Mouse (Mus musculus) forebrain, embryonic 10.5 days (tissue): ENCODE measurements around the gene 3110001I22Rik. TPM values are rescaled to one million over a fixed set of nuclear protein-coding genes. Genes with fewer than 3 reads are reported as not detected.
A peak's percentile ranks its signal among the peaks of the same experiment; 100 is the strongest.
"Not testable (repeated sequence)": the region's sequence is repeated elsewhere in the genome, so short reads cannot be mapped to it uniquely, and the experiment has no call there.

Source experiments
- DNase-seq: peaks from one replicate; pipeline ENCODE4 v3.0.0-alpha.2; 2017; ENCODE audit warnings: low spot score; ENCODE audit errors: extremely low spot score
- H3K27ac ChIP-seq: fragments of 300-500 bp; sonication (generic); 2 replicates; pipeline ENCODE4 v1.5.1; 2016; ENCODE audit warnings: mild to moderate bottlenecking
- H3K27me3 ChIP-seq: fragments of 300-500 bp; sonication (generic); 2 replicates; pipeline ENCODE4 v1.6.1; 2016; ENCODE audit warnings: mild to moderate bottlenecking; ENCODE audit not compliant: poor library complexity, severe bottlenecking
- H3K36me3 ChIP-seq: fragments of 300-500 bp; sonication (generic); replicated peaks from 2 replicates; pipeline ENCODE4 v1.6.1; 2016; ENCODE audit warnings: mild to moderate bottlenecking, moderate library complexity
- H3K4me1 ChIP-seq: fragments of 300-500 bp; sonication (generic); 2 replicates; pipeline ENCODE4 v1.6.1; 2016
- H3K4me3 ChIP-seq: fragments of 300-500 bp; sonication (generic); 2 replicates; pipeline ENCODE4 v1.5.1; 2016; ENCODE audit warnings: mild to moderate bottlenecking, moderate library complexity
- H3K9me3 ChIP-seq: fragments of 300-500 bp; sonication (generic); 2 replicates; pipeline ENCODE4 v1.6.1; 2016; ENCODE audit warnings: mild to moderate bottlenecking, moderate library complexity
- WGBS: fragments of 180-500 bp; shearing (Covaris S2); methylation state at CpG from one replicate; pipeline ENCODE4 v1.1.7; 2016; 5-methylcytosine and 5-hydroxymethylcytosine counted together
- polyA plus RNA-seq: library from polyadenylated mRNA; unstranded; fragments of >200 nt; fragmentation: Nextera tagmentation; extraction: Ambion mirVana; gene quantifications from 2 replicates; pipeline ENCODE4 v1.2.1, GENCODE M21; 2016

Gene 3110001I22Rik
- 8.7 and 9.3 TPM in 2 replicates for polyA plus RNA-seq

DNA sequence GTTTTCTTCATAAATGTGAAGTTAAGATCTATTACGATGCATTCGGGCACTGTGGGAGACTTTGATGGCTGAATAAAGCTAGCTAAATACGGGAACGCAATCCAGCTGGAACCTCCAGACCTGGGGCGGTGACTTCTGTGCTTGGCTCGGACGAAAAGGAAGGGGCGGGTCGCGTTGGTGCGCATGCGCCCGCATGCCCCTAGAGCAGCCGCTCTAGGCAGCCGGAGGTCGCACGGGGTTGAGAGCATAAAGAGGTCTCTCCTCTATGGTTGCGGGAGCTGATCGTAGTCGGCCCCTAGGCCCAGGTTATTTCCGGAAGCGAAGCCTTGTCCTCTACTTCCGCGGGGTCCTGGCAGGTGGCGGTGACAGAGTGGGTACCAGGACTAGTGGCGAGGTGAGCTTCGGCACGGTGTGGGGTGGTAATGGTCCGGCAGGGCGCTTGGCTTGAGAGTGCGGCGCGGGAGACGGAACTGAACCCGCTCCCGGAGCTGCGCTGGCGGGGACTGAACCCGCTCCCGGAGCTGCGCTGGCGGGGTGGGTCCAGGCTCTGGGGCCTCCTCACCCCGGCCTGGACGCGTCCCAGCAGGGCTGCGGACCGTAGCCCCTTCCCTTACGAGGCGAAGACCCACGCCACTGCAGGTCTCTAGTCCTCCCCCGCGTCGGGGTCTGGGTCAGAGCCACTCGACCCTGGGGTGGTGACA lies at the start of gene 3110001I22Rik, which contains the start of gene Bfar:
TSS of gene 3110001I22Rik (plus strand) at position 245 of the 701 bp plus-strand sequence.
TSS of gene Bfar (plus strand) at position 174 of the 701 bp plus-strand sequence.
- whole genome bisulfite sequencing, result under 1% methylated on average over 53 of the region's 54 CpGs
- H3K4me3 ChIP-seq, result peak within 1 kb of the TSS; percentile 94

DNA sequence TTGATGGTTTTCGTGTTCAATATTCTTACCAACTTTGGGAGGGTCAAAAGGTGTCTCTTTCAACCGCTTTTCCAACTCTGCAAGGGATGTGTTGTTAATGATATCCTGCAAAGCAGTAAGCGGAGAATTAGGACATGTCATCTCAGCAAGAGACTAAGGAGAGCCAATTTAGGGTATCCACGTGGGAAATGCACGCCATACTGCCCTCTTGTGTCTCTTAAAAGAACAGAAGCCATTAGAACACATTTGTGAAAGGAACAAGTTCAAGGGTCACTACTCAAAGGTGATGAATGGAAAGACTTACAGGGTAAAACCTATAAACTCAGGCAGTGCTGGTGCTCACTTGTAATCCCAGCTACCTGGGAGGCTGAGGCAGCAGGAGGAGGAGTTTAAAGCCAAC lies 43.4 kb upstream of the 3110001I22Rik start:
- H3K27ac ChIP-seq, result no peak overlapping the region
- H3K4me3 ChIP-seq, result no peak overlapping the region
- H3K36me3 ChIP-seq, result peaks cover 74% of the 10 kb centered on the region
- WGBS, result 56% methylated on average over 5 of the region's 5 CpGs
- DNase-seq, result no peak
- H3K4me1 ChIP-seq, result no peaks in the 10 kb centered on the region
- H3K27me3 ChIP-seq, result no peaks in the 10 kb centered on the region
- no peaks in the 10 kb centered on the region for H3K9me3 ChIP-seq

More for the DNA sequence above, at the start of gene 3110001I22Rik, which contains the start of gene Bfar:
- no peaks in the 10 kb centered on the region for H3K9me3 ChIP-seq
- DNase-seq, result peak; percentile 90
- H3K4me1 ChIP-seq, result peaks cover 22% of the 10 kb centered on the region
- peaks cover 8% of the 10 kb centered on the region for H3K36me3 ChIP-seq
- peak within 1 kb of the TSS; percentile 90 for H3K27ac ChIP-seq
- H3K27me3 ChIP-seq, result no peaks in the 10 kb centered on the region

- 48% methylated on average over 2 of the region's 2 CpGs for WGBS
- H3K27me3 ChIP-seq, H3K27ac ChIP-seq, H3K4me1 ChIP-seq, DNase-seq, H3K9me3 ChIP-seq, H3K4me3 ChIP-seq: not testable (repeated sequence)
- peaks cover 57% of the 10 kb centered on the region for H3K36me3 ChIP-seq
Observed at GRCm38 (mm10) chr16:13638198-13638597, 33.5 kb upstream of the 3110001I22Rik start.

GRCm38 (mm10) chr16:13639508-13639907 lies 32.2 kb upstream of the 3110001I22Rik start:
- DNase-seq, result no peak
- H3K36me3 ChIP-seq, result peaks cover 57% of the 10 kb centered on the region
- WGBS, result 91% methylated on average over 5 of the region's 5 CpGs
- no peak overlapping the region for H3K27ac ChIP-seq
- no peaks in the 10 kb centered on the region for H3K27me3 ChIP-seq
- peaks cover 7% of the 10 kb centered on the region for H3K4me1 ChIP-seq
- no peaks in the 10 kb centered on the region for H3K9me3 ChIP-seq
- no peak overlapping the region for H3K4me3 ChIP-seq

DNA sequence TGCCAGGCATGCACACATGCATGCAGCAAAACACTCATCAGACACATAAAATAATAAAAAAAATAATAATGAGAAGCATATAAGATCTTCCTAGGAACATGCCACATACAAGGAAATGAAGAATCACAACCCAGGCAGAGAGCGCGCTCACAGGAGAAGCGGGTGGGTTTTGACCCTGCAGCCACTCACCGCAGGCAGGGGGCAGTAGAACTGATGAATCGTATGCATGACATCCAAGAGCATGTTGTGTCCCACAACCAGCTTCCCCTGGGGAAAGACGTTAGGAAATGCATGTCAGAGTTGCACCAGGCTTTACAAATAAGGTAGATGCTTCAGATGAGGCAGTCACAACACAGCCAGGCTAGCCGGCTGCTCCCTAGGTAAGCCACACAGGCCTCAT lies 31.7 kb upstream of the 3110001I22Rik start:
- 84% methylated on average over 7 of the region's 7 CpGs for WGBS

DNA sequence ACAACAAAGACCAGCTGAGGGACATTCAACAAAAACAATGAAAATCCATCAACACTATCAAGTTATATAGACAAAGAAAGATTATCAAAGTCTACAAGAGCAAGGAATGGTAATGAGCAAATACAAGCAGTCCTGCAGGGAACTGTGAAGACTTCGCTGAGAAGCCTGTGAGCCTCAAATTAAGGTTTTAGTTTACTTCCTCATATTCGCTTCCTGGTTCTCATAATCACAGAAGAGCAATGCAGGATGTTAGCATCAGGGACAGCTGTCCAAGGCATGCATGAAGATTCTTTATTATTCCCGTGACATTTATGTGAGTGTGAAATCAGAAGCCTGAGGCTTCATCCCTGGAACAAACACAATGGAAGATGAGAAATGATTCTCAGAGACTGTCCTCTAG lies 27.3 kb upstream of the 3110001I22Rik start:
- Histone ChIP-seq H3K9me3 (no peaks in the 10 kb centered on the region), H3K27ac (no peak overlapping the region), H3K4me3 (no peak overlapping the region), H3K27me3 (no peaks in the 10 kb centered on the region), H3K4me1 (no peaks in the 10 kb centered on the region), H3K36me3 (peaks cover 65% of the 10 kb centered on the region)
- 95% methylated on average over 3 of the region's 3 CpGs for WGBS
- DNase-seq, result no peak

More for the DNA sequence above, 31.7 kb upstream of the 3110001I22Rik start:
- peaks cover 7% of the 10 kb centered on the region for H3K4me1 ChIP-seq
- H3K27ac ChIP-seq, result no peak overlapping the region
- DNase-seq, result no peak
- H3K4me3 ChIP-seq, result no peak overlapping the region
- H3K27me3 ChIP-seq, result no peaks in the 10 kb centered on the region
- peaks cover 57% of the 10 kb centered on the region for H3K36me3 ChIP-seq
- H3K9me3 ChIP-seq, result no peaks in the 10 kb centered on the region

GRCm38 (mm10) chr16:13645930-13646329 lies 25.8 kb upstream of the 3110001I22Rik start:
- Histone ChIP-seq H3K27me3 (no peaks in the 10 kb centered on the region), H3K4me3 (no peak overlapping the region), H3K27ac (no peak overlapping the region), H3K9me3 (no peaks in the 10 kb centered on the region), H3K4me1 (no peaks in the 10 kb centered on the region), H3K36me3 (peaks cover 71% of the 10 kb centered on the region)
- DNase-seq, result no peak
- 88% methylated on average over 4 of the region's 4 CpGs for WGBS

DNA sequence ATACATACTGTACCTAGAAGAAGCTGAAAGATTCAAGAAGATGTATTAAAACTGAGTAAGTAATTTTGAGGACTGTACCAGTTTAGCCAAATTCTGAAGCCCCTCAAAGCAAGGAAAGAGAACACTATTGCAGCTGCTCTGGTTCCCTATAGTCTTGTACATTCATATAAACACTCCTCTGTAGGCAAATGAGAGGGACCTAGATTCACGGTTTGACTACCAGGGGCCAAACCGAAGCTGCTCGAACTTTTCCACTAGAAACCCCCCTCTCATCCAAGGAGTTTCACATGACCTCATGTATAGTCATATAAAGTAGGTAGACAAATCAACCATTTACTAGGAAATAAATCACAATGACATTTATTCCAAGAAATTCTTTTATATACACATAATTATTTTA lies 12.8 kb upstream of the 3110001I22Rik start:
- WGBS, result 91% methylated on average over 3 of the region's 3 CpGs
- H3K27ac ChIP-seq, result no peak overlapping the region
- no peak overlapping the region for H3K4me3 ChIP-seq
- no peaks in the 10 kb centered on the region for H3K4me1 ChIP-seq
- H3K36me3 ChIP-seq, result peaks cover 75% of the 10 kb centered on the region
- H3K9me3 ChIP-seq, result no peaks in the 10 kb centered on the region
- no peaks in the 10 kb centered on the region for H3K27me3 ChIP-seq
- no peak for DNase-seq

DNA sequence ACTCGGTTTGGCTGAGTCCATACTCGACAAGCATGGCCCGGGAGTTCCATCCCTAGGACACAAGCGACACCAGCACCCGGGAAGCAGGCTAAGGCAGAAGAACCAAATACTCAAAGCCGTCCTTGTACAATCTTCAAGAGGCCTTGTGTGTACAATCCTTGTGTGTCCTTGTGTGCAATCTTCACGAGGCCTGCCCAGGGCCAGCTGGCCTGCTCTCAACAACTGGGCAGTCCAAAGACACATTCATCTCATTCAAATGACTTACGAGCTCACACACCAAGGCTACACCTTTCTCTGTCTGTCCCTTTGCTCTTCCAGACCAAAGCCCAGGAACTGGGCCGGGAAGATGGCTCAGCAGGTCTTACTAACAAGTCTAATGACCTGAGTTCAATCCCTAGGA lies 11.0 kb upstream of the 3110001I22Rik start:
- H3K27me3 ChIP-seq, result no peaks in the 10 kb centered on the region

DNA sequence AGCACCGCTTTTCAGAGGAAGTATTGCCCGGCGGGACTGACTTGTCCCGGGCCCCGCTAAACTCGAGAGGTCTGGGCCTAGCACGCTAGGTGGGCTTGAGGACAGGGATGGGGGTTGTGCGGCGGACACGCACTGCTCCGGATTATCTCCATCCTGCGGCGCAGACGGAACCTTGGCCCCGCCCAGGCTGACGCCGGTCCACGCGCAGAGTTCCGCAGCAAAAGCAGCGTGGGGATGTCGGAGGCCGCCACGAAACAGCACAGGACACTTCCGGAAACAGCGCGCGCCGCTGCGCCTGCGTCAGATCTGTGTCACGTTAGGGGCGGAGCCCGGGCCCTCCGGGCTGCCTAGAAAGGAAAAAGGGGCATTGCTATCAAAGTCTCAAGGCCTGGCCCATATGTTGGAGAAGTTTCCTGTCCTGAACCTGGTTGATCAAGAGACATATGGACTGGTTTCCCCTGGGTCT lies 3.8 kb upstream of the 3110001I22Rik start, which contains the start of gene Parn:
TSS of gene Parn (minus strand) at position 293 of the 466 bp plus-strand sequence.
- Histone ChIP-seq H3K4me3 (peak within 1 kb of the TSS; percentile 84), H3K27me3 (no peaks in the 10 kb centered on the region), H3K9me3 (no peaks in the 10 kb centered on the region), H3K4me1 (peaks cover 19% of the 10 kb centered on the region), H3K27ac (peak within 1 kb of the TSS; percentile 88), H3K36me3 (peaks cover 28% of the 10 kb centered on the region)
- peak; percentile 88 for DNase-seq
- under 1% methylated on average over 35 of the region's 35 CpGs for WGBS

More for the DNA sequence above, 11.0 kb upstream of the 3110001I22Rik start:
- no peak for DNase-seq
- H3K27ac ChIP-seq, result no peak overlapping the region
- WGBS, result 95% methylated on average over 9 of the region's 9 CpGs
- H3K9me3 ChIP-seq, result no peaks in the 10 kb centered on the region
- H3K4me1 ChIP-seq, result no peaks in the 10 kb centered on the region
- H3K4me3 ChIP-seq, result no peak overlapping the region
- peaks cover 75% of the 10 kb centered on the region for H3K36me3 ChIP-seq

- H3K27ac ChIP-seq, result peak overlapping the region; percentile 88
- H3K4me1 ChIP-seq, result peaks cover 24% of the 10 kb centered on the region
- H3K9me3 ChIP-seq, result no peaks in the 10 kb centered on the region
- H3K27me3 ChIP-seq, result no peaks in the 10 kb centered on the region
- peak overlapping the region; percentile 84 for H3K4me3 ChIP-seq
- H3K36me3 ChIP-seq, result peaks cover 21% of the 10 kb centered on the region
- DNase-seq, result no peak
- 82% methylated on average over 10 of the region's 10 CpGs for WGBS
Observed at GRCm38 (mm10) chr16:13668402-13669108, 3.2 kb upstream of the 3110001I22Rik start.

- Histone ChIP-seq H3K36me3 (peaks cover 19% of the 10 kb centered on the region), H3K27ac (no peak overlapping the region), H3K4me1 (peaks cover 24% of the 10 kb centered on the region), H3K4me3 (no peak overlapping the region), H3K9me3 (no peaks in the 10 kb centered on the region), H3K27me3 (no peaks in the 10 kb centered on the region)
- 96% methylated on average over 1 of the region's 1 CpGs for WGBS
- no peak for DNase-seq
Observed at GRCm38 (mm10) chr16:13669282-13669681, 2.4 kb upstream of the 3110001I22Rik start.

DNA sequence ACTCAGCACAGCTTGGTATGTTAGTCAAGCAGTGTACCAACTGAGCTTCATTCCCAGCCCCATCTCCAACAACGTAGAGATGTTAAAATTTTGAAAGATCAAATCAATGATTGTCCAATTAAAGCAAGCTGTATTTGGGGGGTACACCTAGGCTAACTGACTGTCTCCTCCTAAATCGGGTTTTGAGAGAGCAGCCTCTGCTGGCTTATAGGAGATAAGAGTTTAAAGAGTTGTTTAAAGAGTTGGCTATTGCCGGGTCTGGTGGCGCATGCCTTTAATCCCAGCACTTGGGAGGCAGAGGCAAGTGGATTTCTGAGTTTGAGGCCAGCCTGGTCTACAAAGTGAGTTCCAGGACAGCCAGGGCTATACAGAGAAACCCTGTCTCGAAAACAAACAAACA lies 833 bp upstream of the 3110001I22Rik start:
- not testable (repeated sequence) for H3K9me3 ChIP-seq, H3K27ac ChIP-seq, H3K36me3 ChIP-seq, DNase-seq, H3K27me3 ChIP-seq
- peaks cover 24% of the 10 kb centered on the region for H3K4me1 ChIP-seq
- WGBS, result 79% methylated on average over 5 of the region's 5 CpGs
- peak overlapping the region; percentile 94 for H3K4me3 ChIP-seq
